Mouse (Mus musculus): ENCODE results near the gene Lamp1. TPM values are rescaled to one million over a fixed set of nuclear protein-coding genes. Genes with fewer than 3 reads are reported as not detected.
A peak's percentile ranks its signal among the peaks of the same experiment; 100 is the strongest.

Gene Lamp1
- polyA plus RNA-seq, 1 experiment from 2014 or later: 324 TPM

GRCm38 (mm10) chr8:13201013-13201334 lies 42.0 kb downstream of the Lamp1 start:
- H3K9ac ChIP-seq (ENCODE audit: low read length): peak overlapping the region; percentile 40
- H3K9me3 ChIP-seq (ENCODE audit: control insufficient read depth, low read length): no peaks in the 10 kb centered on the region
- H3K4me1 ChIP-seq (replicated peaks; ENCODE audit: control insufficient read depth, insufficient read depth, low read length): peaks cover 4% of the 10 kb centered on the region
- H3K27me3 ChIP-seq (ENCODE audit: control insufficient read depth, insufficient read depth, low read depth, low read length): peaks cover 27% of the 10 kb centered on the region
- H3K27ac ChIP-seq (ENCODE audit: low read length): no peak overlapping the region
- 2% methylated on average over 18 of the region's 18 CpGs for WGBS
- no peaks in the 10 kb centered on the region for H3K36me3 ChIP-seq (ENCODE audit: control insufficient read depth, insufficient read depth, low read length)
- H3K4me3 ChIP-seq (ENCODE audit: low read length): peak overlapping the region; percentile 55
- H3K4me2 ChIP-seq (ENCODE audit: low read depth, low read length): peak overlapping the region; percentile 73
- no peak for ATAC-seq (ENCODE audit: low read depth)

- Histone ChIP-seq H3K27me3 (ENCODE audit: control insufficient read depth, insufficient read depth, low read depth, low read length) (peaks cover 23% of the 10 kb centered on the region), H3K4me3 (ENCODE audit: low read length) (no peak overlapping the region), H3K36me3 (ENCODE audit: control insufficient read depth, insufficient read depth, low read length) (no peaks in the 10 kb centered on the region), H3K9me3 (ENCODE audit: control insufficient read depth, low read length) (no peaks in the 10 kb centered on the region), H3K4me2 (ENCODE audit: low read depth, low read length) (no peak overlapping the region), H3K4me1 (replicated peaks; ENCODE audit: control insufficient read depth, insufficient read depth, low read length) (peaks cover 4% of the 10 kb centered on the region), H3K27ac (ENCODE audit: low read length) (no peak overlapping the region), H3K9ac (ENCODE audit: low read length) (no peak overlapping the region)
- WGBS: 41% methylated on average over 3 of the region's 3 CpGs
- ATAC-seq (ENCODE audit: low read depth): no peak
Measured at GRCm38 (mm10) chr8:13202041-13202440, 43.1 kb downstream of the Lamp1 start.

- H3K4me3 ChIP-seq (ENCODE audit: low read length): no peak overlapping the region
- 78% methylated on average over 3 of the region's 3 CpGs for WGBS
- H3K27me3 ChIP-seq (ENCODE audit: control insufficient read depth, insufficient read depth, low read depth, low read length): peaks cover 23% of the 10 kb centered on the region
- H3K9ac ChIP-seq (ENCODE audit: low read length): no peak overlapping the region
- H3K4me2 ChIP-seq (ENCODE audit: low read depth, low read length): no peak overlapping the region
- H3K9me3 ChIP-seq (ENCODE audit: control insufficient read depth, low read length): no peaks in the 10 kb centered on the region
- no peaks in the 10 kb centered on the region for H3K36me3 ChIP-seq (ENCODE audit: control insufficient read depth, insufficient read depth, low read length)
- peaks cover 4% of the 10 kb centered on the region for H3K4me1 ChIP-seq (replicated peaks; ENCODE audit: control insufficient read depth, insufficient read depth, low read length)
- H3K27ac ChIP-seq (ENCODE audit: low read length): no peak overlapping the region
- no peak for ATAC-seq (ENCODE audit: low read depth)
Measured at GRCm38 (mm10) chr8:13202806-13203205, 43.8 kb downstream of the Lamp1 start.

- no peak overlapping the region for H3K9ac ChIP-seq (ENCODE audit: low read length)
- H3K9me3 ChIP-seq (ENCODE audit: control insufficient read depth, low read length): no peaks in the 10 kb centered on the region
- 70% methylated on average over 1 of the region's 1 CpGs for WGBS
- no peak overlapping the region for H3K27ac ChIP-seq (ENCODE audit: low read length)
- no peak overlapping the region for H3K4me3 ChIP-seq (ENCODE audit: low read length)
- no peaks in the 10 kb centered on the region for H3K36me3 ChIP-seq (ENCODE audit: control insufficient read depth, insufficient read depth, low read length)
- peaks cover 23% of the 10 kb centered on the region for H3K27me3 ChIP-seq (ENCODE audit: control insufficient read depth, insufficient read depth, low read depth, low read length)
- ATAC-seq (ENCODE audit: low read depth): no peak
- H3K4me1 ChIP-seq (replicated peaks; ENCODE audit: control insufficient read depth, insufficient read depth, low read length): peaks cover 4% of the 10 kb centered on the region
- H3K4me2 ChIP-seq (ENCODE audit: low read depth, low read length): no peak overlapping the region
Measured at GRCm38 (mm10) chr8:13203472-13203871, 44.5 kb downstream of the Lamp1 start.

DNA sequence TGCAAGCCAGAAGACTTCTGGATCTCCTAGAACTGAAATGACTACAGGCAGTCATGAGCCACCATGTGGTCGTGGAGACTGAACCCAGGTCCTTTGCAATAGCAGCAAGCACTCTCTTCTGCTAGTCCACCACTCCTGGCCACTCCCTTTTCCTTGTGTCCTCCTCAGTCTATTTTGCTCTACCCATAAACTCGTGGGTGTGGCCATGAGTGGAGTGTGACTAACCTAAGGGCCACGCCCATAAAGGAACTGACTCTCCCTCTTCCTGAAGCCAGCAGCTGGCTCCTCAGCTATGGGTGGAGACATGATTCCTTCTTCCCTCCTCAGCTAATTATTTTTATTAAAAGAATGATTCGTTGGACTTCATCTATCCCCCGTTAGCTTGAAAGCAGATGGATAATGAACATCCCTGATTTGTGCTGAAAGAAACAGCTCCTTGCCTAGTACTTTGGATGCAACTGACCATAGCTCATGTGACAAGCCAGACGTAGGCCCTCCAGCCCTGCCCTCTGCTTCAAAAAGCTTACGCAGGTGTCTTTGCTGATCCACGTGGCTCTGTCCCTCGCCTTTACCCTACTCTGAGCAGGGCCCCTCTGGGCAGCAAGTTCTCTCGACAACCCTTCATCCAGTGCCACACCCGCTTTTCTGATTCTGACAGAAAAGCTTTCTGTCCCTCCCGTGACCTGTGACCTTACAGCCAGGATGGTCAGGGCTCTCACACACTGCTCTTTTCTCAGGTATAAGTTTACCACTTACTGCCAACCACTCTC lies 45.6 kb downstream of the Lamp1 start:
- no peaks in the 10 kb centered on the region for H3K9me3 ChIP-seq (ENCODE audit: control insufficient read depth, low read length)
- ATAC-seq (ENCODE audit: low read depth): no peak
- H3K27ac ChIP-seq (ENCODE audit: low read length): no peak overlapping the region
- H3K4me2 ChIP-seq (ENCODE audit: low read depth, low read length): no peak overlapping the region
- no peaks in the 10 kb centered on the region for H3K36me3 ChIP-seq (ENCODE audit: control insufficient read depth, insufficient read depth, low read length)
- H3K4me3 ChIP-seq (ENCODE audit: low read length): no peak overlapping the region
- peaks cover 20% of the 10 kb centered on the region for H3K27me3 ChIP-seq (ENCODE audit: control insufficient read depth, insufficient read depth, low read depth, low read length)
- peaks cover 8% of the 10 kb centered on the region for H3K4me1 ChIP-seq (replicated peaks; ENCODE audit: control insufficient read depth, insufficient read depth, low read length)
- 58% methylated on average over 12 of the region's 12 CpGs for WGBS
- no peak overlapping the region for H3K9ac ChIP-seq (ENCODE audit: low read length)

DNA sequence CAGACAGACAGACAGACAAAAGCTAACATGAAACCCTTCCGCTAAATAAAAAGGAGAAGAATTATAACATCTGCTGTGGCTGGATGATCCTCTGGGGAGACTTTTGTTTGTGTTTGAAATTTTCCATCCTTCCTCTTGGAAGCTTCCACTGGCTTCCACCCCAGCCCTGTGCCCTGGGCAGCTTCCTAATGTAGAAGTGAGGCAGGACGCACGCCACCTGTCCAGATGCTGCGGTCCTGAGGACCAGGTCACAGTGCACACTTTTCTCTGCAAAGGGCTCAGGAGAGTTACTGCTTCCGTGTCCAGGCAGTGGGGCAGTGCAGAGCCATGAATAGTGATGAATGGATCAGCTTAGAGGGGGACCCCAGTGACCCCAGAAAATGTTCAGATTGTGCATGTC lies 46.4 kb downstream of the Lamp1 start:
- Histone ChIP-seq H3K36me3 (ENCODE audit: control insufficient read depth, insufficient read depth, low read length) (no peaks in the 10 kb centered on the region), H3K27me3 (ENCODE audit: control insufficient read depth, insufficient read depth, low read depth, low read length) (peaks cover 17% of the 10 kb centered on the region), H3K27ac (ENCODE audit: low read length) (no peak overlapping the region), H3K9ac (ENCODE audit: low read length) (no peak overlapping the region), H3K9me3 (ENCODE audit: control insufficient read depth, low read length) (no peaks in the 10 kb centered on the region), H3K4me1 (replicated peaks; ENCODE audit: control insufficient read depth, insufficient read depth, low read length) (peaks cover 9% of the 10 kb centered on the region), H3K4me3 (ENCODE audit: low read length) (no peak overlapping the region), H3K4me2 (ENCODE audit: low read depth, low read length) (no peak overlapping the region)
- WGBS: 57% methylated on average over 5 of the region's 5 CpGs
- no peak for ATAC-seq (ENCODE audit: low read depth)

GRCm38 (mm10) chr8:13206290-13206689 lies 47.3 kb downstream of the Lamp1 start:
- Histone ChIP-seq H3K27me3 (ENCODE audit: control insufficient read depth, insufficient read depth, low read depth, low read length) (peaks cover 11% of the 10 kb centered on the region), H3K27ac (ENCODE audit: low read length) (no peak overlapping the region), H3K4me2 (ENCODE audit: low read depth, low read length) (no peak overlapping the region), H3K4me1 (replicated peaks; ENCODE audit: control insufficient read depth, insufficient read depth, low read length) (peaks cover 6% of the 10 kb centered on the region), H3K36me3 (ENCODE audit: control insufficient read depth, insufficient read depth, low read length) (no peaks in the 10 kb centered on the region), H3K9me3 (ENCODE audit: control insufficient read depth, low read length) (no peaks in the 10 kb centered on the region), H3K4me3 (ENCODE audit: low read length) (no peak overlapping the region), H3K9ac (ENCODE audit: low read length) (no peak overlapping the region)
- ATAC-seq (ENCODE audit: low read depth): no peak
- WGBS: 42% methylated on average over 5 of the region's 5 CpGs

- Histone ChIP-seq H3K27me3 (ENCODE audit: control insufficient read depth, insufficient read depth, low read depth, low read length) (no peaks in the 10 kb centered on the region), H3K4me1 (replicated peaks; ENCODE audit: control insufficient read depth, insufficient read depth, low read length) (peaks cover 14% of the 10 kb centered on the region), H3K4me2 (ENCODE audit: low read depth, low read length) (no peak overlapping the region), H3K4me3 (ENCODE audit: low read length) (no peak overlapping the region), H3K27ac (ENCODE audit: low read length) (no peak overlapping the region), H3K9ac (ENCODE audit: low read length) (no peak overlapping the region), H3K36me3 (ENCODE audit: control insufficient read depth, insufficient read depth, low read length) (no peaks in the 10 kb centered on the region), H3K9me3 (ENCODE audit: control insufficient read depth, low read length) (no peaks in the 10 kb centered on the region)
- WGBS: 26% methylated on average over 6 of the region's 6 CpGs
- no peak for ATAC-seq (ENCODE audit: low read depth)
Measured at GRCm38 (mm10) chr8:13208627-13209355, 49.8 kb downstream of the Lamp1 start.

GRCm38 (mm10) chr8:13209770-13210169 lies 50.8 kb downstream of the Lamp1 start:
- no peaks in the 10 kb centered on the region for H3K27me3 ChIP-seq (ENCODE audit: control insufficient read depth, insufficient read depth, low read depth, low read length)
- 62% methylated on average over 1 of the region's 1 CpGs for WGBS
- no peak overlapping the region for H3K4me3 ChIP-seq (ENCODE audit: low read length)
- H3K27ac ChIP-seq (ENCODE audit: low read length): no peak overlapping the region
- H3K9me3 ChIP-seq (ENCODE audit: control insufficient read depth, low read length): no peaks in the 10 kb centered on the region
- H3K9ac ChIP-seq (ENCODE audit: low read length): no peak overlapping the region
- peaks cover 14% of the 10 kb centered on the region for H3K4me1 ChIP-seq (replicated peaks; ENCODE audit: control insufficient read depth, insufficient read depth, low read length)
- no peaks in the 10 kb centered on the region for H3K36me3 ChIP-seq (ENCODE audit: control insufficient read depth, insufficient read depth, low read length)
- peak; percentile 59 for ATAC-seq (ENCODE audit: low read depth)
- H3K4me2 ChIP-seq (ENCODE audit: low read depth, low read length): no peak overlapping the region
